Mouse (Mus musculus) cerebellum, adult 2 months (tissue): ENCODE results near the gene Gm21969.

Experiments
- CTCF ChIP-seq: fragments of 200-500 bp; IDR thresholded peaks from 2 replicates; pipeline ENCODE4 v1.5.1; 2011; ENCODE audit warnings: low read depth, mild to moderate bottlenecking, control low read depth, low read length, moderate library complexity, borderline replicate concordance; ENCODE audit not compliant: insufficient read depth
- POLR2A ChIP-seq: fragments of 200-500 bp; IDR thresholded peaks from 2 replicates; pipeline ENCODE4 v1.6.1; 2011; ENCODE audit warnings: low read length, control low read depth, borderline replicate concordance; ENCODE audit not compliant: insufficient read depth

- TF ChIP-seq CTCF (no peak), POLR2A (no peak)
Measured at GRCm38 (mm10) chr4:139631569-139632253, 28.7 kb downstream of the Gm21969 start.
